Mouse (Mus musculus): Measurements from ENCODE around the gene Hdac7.
"Not testable (repeated sequence)": the region's sequence is repeated elsewhere in the genome, so short reads cannot be mapped to it uniquely, and the experiment has no call there.

The Hdac7 gene

GRCm38 (mm10) chr15:97844037-97845034 is at the start of gene Hdac7:
Gene Hdac7 (minus strand): TSS chr15:97844502.
- no peak for DNase-seq

GRCm38 (mm10) chr15:97892506-97892905 is 48.2 kb upstream of the Hdac7 start:
- DNase-seq, result no peak

- DNase-seq, result no peak
Measured at GRCm38 (mm10) chr15:97890450-97890849, 46.1 kb upstream of the Hdac7 start.

- no peak for DNase-seq
Measured at GRCm38 (mm10) chr15:97890017-97890416, 45.7 kb upstream of the Hdac7 start.

GRCm38 (mm10) chr15:97887541-97888016 is 43.3 kb upstream of the Hdac7 start:
- DNase-seq, result no peak

- DNase-seq, result no peak
Measured at GRCm38 (mm10) chr15:97881423-97881822, 37.1 kb upstream of the Hdac7 start.

GRCm38 (mm10) chr15:97880441-97880840 is 36.1 kb upstream of the Hdac7 start:
- no peak for DNase-seq

- DNase-seq, result no peak
Measured at GRCm38 (mm10) chr15:97878696-97879328, 34.5 kb upstream of the Hdac7 start.

GRCm38 (mm10) chr15:97875784-97876183 is 31.5 kb upstream of the Hdac7 start:
- DNase-seq, result no peak

- no peak for DNase-seq
Measured at GRCm38 (mm10) chr15:97873717-97874116, 29.4 kb upstream of the Hdac7 start.

GRCm38 (mm10) chr15:97872161-97872560 is 27.9 kb upstream of the Hdac7 start:
- no peak for DNase-seq

- DNase-seq, result no peak
Measured at GRCm38 (mm10) chr15:97871055-97872030, 27.0 kb upstream of the Hdac7 start.

- not testable (repeated sequence) for DNase-seq
Measured at GRCm38 (mm10) chr15:97870116-97870515, 25.8 kb upstream of the Hdac7 start.

GRCm38 (mm10) chr15:97868985-97869384 is 24.7 kb upstream of the Hdac7 start:
- no peak for DNase-seq

GRCm38 (mm10) chr15:97865988-97866387 is 21.7 kb upstream of the Hdac7 start:
- DNase-seq, result no peak

GRCm38 (mm10) chr15:97865175-97865574 is 20.9 kb upstream of the Hdac7 start:
- DNase-seq, result no peak

GRCm38 (mm10) chr15:97864361-97865045 is 20.2 kb upstream of the Hdac7 start:
- no peak for DNase-seq

GRCm38 (mm10) chr15:97863494-97863881 is 19.2 kb upstream of the Hdac7 start:
- DNase-seq, result peak; percentile 71

- no peak for DNase-seq
Measured at GRCm38 (mm10) chr15:97862881-97863493, 18.7 kb upstream of the Hdac7 start.

- DNase-seq, result no peak
Measured at GRCm38 (mm10) chr15:97860353-97860752, 16.1 kb upstream of the Hdac7 start.

GRCm38 (mm10) chr15:97858431-97858830 is 14.1 kb upstream of the Hdac7 start:
- no peak for DNase-seq

GRCm38 (mm10) chr15:97854551-97854950 is 10.2 kb upstream of the Hdac7 start:
- no peak for DNase-seq
